Mouse (Mus musculus): ENCODE measurements at regions not wholly inside any gene's neighbourhood (a gene's known extent, or its start where the extent isn't known, plus 50 kb on each side); places are given as distances from the start of the nearest gene placed in this dataset.

GRCm38 (mm10) chr4:48889074-48889592 is 169.9 kb upstream of the Plppr1 start:
- no peak for DNase-seq

GRCm38 (mm10) chr4:48904551-48904950 is 154.5 kb upstream of the Plppr1 start:
- no peak for DNase-seq

- peak; percentile 1 for DNase-seq
These were observed 153.7 kb upstream of the Plppr1 start for GRCm38 (mm10) chr4:48905196-48905867.

- no peak for DNase-seq
These were observed 149.9 kb upstream of the Plppr1 start for GRCm38 (mm10) chr4:48909161-48909560.

GRCm38 (mm10) chr4:48913301-48913700 is 145.8 kb upstream of the Plppr1 start:
- DNase-seq = no peak

GRCm38 (mm10) chr4:48924576-48925459 is 134.3 kb upstream of the Plppr1 start:
- peak; percentile 75 for DNase-seq

- DNase-seq = no peak
These were observed 120.7 kb upstream of the Plppr1 start for GRCm38 (mm10) chr4:48938420-48938819.

GRCm38 (mm10) chr4:48938892-48939291 is 120.2 kb upstream of the Plppr1 start:
- peak; percentile 50 for DNase-seq

- DNase-seq = no peak
These were observed 113.7 kb upstream of the Plppr1 start for GRCm38 (mm10) chr4:48945266-48945818.

- no peak for DNase-seq
These were observed 106.1 kb upstream of the Plppr1 start for GRCm38 (mm10) chr4:48952965-48953364.

GRCm38 (mm10) chr4:48975810-48976209 is 83.3 kb upstream of the Plppr1 start:
- DNase-seq = no peak

GRCm38 (mm10) chr4:48992021-48992420 is 67.1 kb upstream of the Plppr1 start:
- DNase-seq = no peak
